10 mouse cellular contexts compared by ENCODE assay signal in genomic region chr7:111273839-111274238, GRCm38 (mm10).
"Had no signal": no experiment of that assay in that cellular context is flagged by ENCODE, and none has a peak within 500 bp of the region (broad histone marks: within the 10 kb centered on the region; RNA-seq: fewer than 3 reads in every experiment).

No protein-coding gene starts in this region.

- DNase-seq: kidney, adult 18-20 months; kidney, postnatal 14 days; lung, embryonic 14.5 days; lung, postnatal 10 days; lung, postnatal 4 days; midbrain, embryonic 14.5 days; right cerebral cortex, postnatal 4 days; spleen, adult 18-20 months; thymus, adult 2 months; thymus, postnatal 25 days had no signal
